Mouse (Mus musculus) olfactory bulb, adult 2 months (tissue): ENCODE data around the gene Ascl1. TPM values are rescaled to one million over a fixed set of nuclear protein-coding genes. Genes with fewer than 3 reads are reported as not detected.
A peak's percentile ranks its signal among the peaks of the same experiment; 100 is the strongest.

Experiments used
- H3K27ac ChIP-seq: fragments of 200-500 bp; 2 replicates; pipeline ENCODE4 v1.5.1; 2012; ENCODE audit warnings: low read depth, low read length; ENCODE audit not compliant: insufficient read depth
- H3K4me1 ChIP-seq: fragments of 200-500 bp; 2 replicates; pipeline ENCODE4 v1.6.1; 2012; ENCODE audit warnings: low read length; ENCODE audit not compliant: control insufficient read depth, insufficient read depth
- H3K4me3 ChIP-seq: fragments of 200-500 bp; 2 replicates; pipeline ENCODE4 v1.5.1; 2012; ENCODE audit warnings: mild to moderate bottlenecking, low read depth, low read length, moderate library complexity; ENCODE audit not compliant: insufficient read depth
- CTCF ChIP-seq: fragments of 200-500 bp; IDR thresholded peaks from 2 replicates; pipeline ENCODE4 v1.5.1; 2012; ENCODE audit warnings: low read depth, mild to moderate bottlenecking, low read length, moderate library complexity; ENCODE audit not compliant: insufficient read depth
- POLR2A ChIP-seq: fragments of 200-500 bp; IDR thresholded peaks from 2 replicates; pipeline ENCODE4 v1.6.1; 2012; ENCODE audit warnings: mild to moderate bottlenecking, low read depth, low read length, moderate library complexity; ENCODE audit not compliant: insufficient read depth
- WGBS: fragments of 180-500 bp; shearing (Covaris S2); methylation state at CpG from one replicate; pipeline ENCODE4 v1.1.7; 2018; 5-methylcytosine and 5-hydroxymethylcytosine counted together
- polyA plus RNA-seq: library from polyadenylated mRNA; stranded (reverse); fragments of >200 nt; gene quantifications from 2 replicates; pipeline ENCODE4 v1.2.4, GENCODE M21; 2012; ENCODE audit warnings: low replicate concordance; ENCODE audit not compliant: missing spikeins, insufficient read depth, insufficient read length

The Ascl1 gene
- polyA plus RNA-seq, 1 experiment: not detected

DNA sequence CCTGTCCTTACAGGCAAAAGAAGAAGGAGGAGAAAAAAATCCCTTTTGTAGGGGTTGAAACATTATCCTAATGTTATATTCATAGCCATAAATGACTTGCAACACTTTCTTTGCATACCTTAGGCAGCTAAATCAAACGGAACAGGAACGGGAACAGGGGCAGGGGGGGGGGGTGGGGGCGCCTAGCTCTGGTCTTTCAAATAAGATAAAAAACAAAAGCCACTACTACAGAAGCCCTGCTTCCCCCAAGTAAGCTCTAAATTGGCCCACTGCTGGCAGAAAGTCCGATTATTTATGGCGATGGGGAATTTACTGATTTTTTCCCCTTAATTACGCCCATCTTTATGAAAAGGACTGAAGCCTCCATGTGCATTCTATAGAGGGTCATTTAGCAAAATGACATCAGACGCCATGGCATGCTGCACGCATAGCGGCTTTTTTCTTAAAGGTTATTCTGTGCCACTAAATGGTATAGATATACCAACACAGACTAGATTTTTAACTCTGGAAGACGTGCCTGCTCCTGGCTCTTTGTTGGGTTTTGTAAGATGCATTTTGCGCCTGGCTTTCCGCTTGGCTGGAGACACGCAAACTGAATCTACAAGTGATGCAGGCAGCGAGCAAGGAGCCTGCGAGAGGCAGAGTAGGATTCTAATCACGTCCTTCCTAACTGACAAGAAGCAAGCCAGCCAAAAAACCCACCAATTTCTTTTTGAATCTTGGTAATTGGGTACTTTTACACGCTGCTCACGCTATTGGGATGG is 4.0 kb downstream of the Ascl1 start:
- Histone ChIP-seq H3K4me1 (peaks cover 36% of the 10 kb centered on the region), H3K27ac (no peak overlapping the region), H3K4me3 (no peak overlapping the region)
- TF ChIP-seq CTCF (no peak), POLR2A (no peak)
- WGBS: 17% methylated on average over 18 of the region's 18 CpGs

DNA sequence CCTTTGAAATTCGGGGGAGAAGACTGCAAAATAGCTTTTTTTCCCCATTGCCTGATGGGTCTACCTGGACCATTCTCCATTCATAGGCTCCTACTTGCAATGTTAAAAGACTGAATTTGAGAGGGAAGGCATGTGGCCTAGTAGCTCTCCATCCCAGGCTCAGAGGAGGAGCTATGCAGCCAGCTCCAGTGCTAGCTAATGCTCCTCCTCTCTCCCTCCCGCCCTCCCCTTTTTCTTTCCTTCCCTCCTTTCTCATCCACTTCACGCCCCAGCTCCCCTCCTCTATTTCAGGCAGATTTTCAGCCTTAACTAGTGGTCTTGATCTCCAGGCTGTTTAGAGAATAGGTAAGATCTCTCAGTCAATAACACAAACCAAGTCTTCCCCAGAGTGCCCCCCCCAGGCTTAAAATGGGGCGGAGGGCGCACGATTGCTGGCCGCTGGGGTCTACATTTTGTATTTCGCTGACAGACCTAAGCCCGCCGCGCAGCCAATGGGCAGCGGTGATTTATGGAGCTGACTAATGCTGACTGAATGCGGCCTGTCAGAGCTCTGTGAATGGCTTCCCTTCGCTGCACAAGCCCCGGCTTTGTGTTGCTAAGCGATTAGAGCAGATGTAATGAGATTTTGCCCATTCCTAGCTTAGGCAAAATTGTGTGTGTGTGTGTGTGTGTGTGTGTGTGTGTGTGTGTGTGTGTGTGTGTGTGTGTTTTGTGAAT is 4.9 kb downstream of the Ascl1 start:
- TF ChIP-seq CTCF: no peak
- no peak for TF ChIP-seq POLR2A
- Histone ChIP-seq H3K4me1 (peaks cover 29% of the 10 kb centered on the region), H3K4me3 (no peak overlapping the region), H3K27ac (no peak overlapping the region)
- 14% methylated on average over 16 of the region's 16 CpGs for WGBS

- Histone ChIP-seq H3K4me3 (peak overlapping the region; percentile 27), H3K4me1 (peaks cover 18% of the 10 kb centered on the region), H3K27ac (no peak overlapping the region)
- TF ChIP-seq POLR2A: no peak
- TF ChIP-seq CTCF: no peak
- WGBS: 3% methylated on average over 33 of the region's 33 CpGs
Measured at GRCm38 (mm10) chr10:87485721-87486620, 7.5 kb downstream of the Ascl1 start.

- TF ChIP-seq POLR2A (no peak), CTCF (no peak)
Measured at GRCm38 (mm10) chr10:87484831-87485720, 8.4 kb downstream of the Ascl1 start.

DNA sequence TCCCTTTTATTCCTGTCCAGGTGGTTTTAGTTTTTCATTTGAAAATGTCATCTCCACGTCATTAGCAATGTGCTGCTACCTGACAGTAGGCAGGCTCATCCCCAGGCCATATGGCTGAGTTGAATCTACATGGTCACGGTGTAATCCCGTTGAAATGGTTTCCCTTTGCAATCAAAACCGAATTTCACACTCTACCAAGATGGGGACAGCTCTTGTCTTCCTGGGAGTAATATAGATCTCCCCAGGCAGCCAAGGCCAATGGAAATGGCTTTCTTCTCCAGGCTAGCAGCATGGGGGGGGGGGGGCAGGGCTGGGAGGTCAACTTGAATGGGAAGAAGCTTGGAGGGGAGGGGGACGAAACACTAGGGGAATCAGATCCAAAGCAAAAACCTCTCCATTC is 15.6 kb downstream of the Ascl1 start:
- no peaks in the 10 kb centered on the region for H3K4me1 ChIP-seq
- WGBS: 89% methylated on average over 5 of the region's 5 CpGs
- H3K4me3 ChIP-seq: no peak overlapping the region
- no peak overlapping the region for H3K27ac ChIP-seq
- TF ChIP-seq CTCF: no peak
- no peak for TF ChIP-seq POLR2A

More at GRCm38 (mm10) chr10:87484831-87485720, 8.4 kb downstream of the Ascl1 start:
- WGBS: 14% methylated on average over 17 of the region's 17 CpGs
- H3K27ac ChIP-seq: no peak overlapping the region
- no peak overlapping the region for H3K4me3 ChIP-seq
- H3K4me1 ChIP-seq: peaks cover 18% of the 10 kb centered on the region

DNA sequence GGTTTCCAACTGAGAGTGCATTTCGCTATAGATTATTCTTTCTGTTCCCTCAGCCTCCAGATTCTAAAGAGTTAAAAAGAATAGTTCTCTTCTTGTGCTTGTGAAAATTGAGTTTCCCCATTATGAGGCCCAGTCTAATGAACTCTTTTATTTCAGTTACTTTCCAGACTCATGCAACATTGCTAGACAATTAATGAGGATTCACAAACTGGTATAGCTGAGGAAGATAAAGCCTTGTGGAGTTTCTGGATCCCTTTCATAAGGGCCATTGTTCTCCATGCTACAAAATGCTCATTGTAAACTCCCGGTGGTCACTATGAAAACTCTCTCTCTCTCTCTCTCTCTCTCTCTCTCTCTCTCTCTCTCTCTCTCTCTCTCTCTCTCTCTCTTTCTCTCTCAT is 18.5 kb downstream of the Ascl1 start:
- TF ChIP-seq CTCF: no peak
- TF ChIP-seq POLR2A: no peak
- no peaks in the 10 kb centered on the region for H3K4me1 ChIP-seq
- no peak overlapping the region for H3K4me3 ChIP-seq
- H3K27ac ChIP-seq: no peak overlapping the region
- 77% methylated on average over 2 of the region's 2 CpGs for WGBS

DNA sequence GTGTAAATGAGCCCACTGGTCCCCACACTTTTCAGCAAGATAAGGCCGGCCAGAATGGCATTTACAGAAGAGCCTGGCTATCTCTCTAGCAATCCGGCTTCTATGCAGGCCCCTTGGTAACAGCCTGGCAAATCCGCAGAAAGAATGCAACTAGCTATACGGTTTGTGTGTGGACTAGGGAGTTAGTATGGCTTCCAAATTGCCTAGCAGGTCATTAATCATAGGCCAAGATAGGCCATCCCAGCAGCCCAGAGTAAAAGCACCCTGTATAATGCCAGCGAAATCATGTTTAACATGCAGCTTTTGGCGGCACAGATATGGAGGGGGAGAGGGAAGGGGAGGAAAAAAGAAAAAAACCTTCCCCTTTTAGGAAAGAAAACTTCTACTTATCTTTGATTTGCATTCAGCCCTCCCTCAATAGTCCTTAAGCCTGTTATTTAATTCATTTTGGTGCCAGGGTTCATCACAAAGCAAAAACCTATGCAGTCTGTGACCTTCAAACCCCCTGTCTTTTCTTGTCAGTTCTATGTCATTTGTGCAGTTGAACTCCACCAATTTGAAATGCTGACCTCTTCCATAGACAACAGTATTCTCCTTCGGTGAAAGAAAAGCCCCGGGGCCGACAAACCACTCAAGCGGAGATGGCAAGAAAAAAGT is 19.9 kb downstream of the Ascl1 start:
- no peak for TF ChIP-seq CTCF
- TF ChIP-seq POLR2A: no peak
- WGBS: 82% methylated on average over 10 of the region's 10 CpGs
- Histone ChIP-seq H3K27ac (no peak overlapping the region), H3K4me3 (no peak overlapping the region), H3K4me1 (no peaks in the 10 kb centered on the region)
